Mouse (Mus musculus) embryonic fibroblast, embryonic 13.5 days (primary cell): Measurements from ENCODE around the gene Eif4b.

Experiments used
- CTCF ChIP-seq: IDR thresholded peaks from 2 replicates; pipeline ENCODE4 v1.5.1; 2011; ENCODE audit warnings: mild to moderate bottlenecking, control low read depth, low read length, moderate library complexity, borderline replicate concordance; ENCODE audit not compliant: insufficient read depth
- POLR2A ChIP-seq: IDR thresholded peaks from 2 replicates; pipeline ENCODE4 v1.6.1; 2011; ENCODE audit warnings: low read depth, mild to moderate bottlenecking, control low read depth, low read length, moderate library complexity

DNA sequence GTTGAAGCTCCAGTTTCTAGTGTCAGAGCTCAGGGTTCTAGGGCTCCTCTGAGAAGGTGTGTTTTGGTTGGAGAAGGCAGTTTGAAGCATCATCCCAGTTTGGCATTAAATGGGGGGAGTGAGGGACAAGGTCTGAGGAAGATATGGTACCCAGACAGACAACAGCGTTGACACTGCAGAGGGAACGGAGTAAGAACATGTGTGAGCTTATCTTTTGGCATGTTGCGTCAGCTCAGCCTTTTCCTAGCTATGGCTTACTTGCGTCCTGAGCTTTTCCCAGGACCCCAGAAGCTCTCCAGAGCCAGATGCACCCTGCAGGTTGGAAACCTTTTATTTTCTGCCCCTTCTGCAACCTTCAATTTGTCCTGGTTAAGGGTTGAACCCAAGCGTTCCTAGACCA lies 72.5 kb downstream of the Eif4b start:
- TF ChIP-seq CTCF (no peak), POLR2A (no peak)
